Mouse (Mus musculus): ENCODE results near the gene Nmu. TPM values are rescaled to one million over a fixed set of nuclear protein-coding genes. Genes with fewer than 3 reads are reported as not detected.

The Nmu gene
- polyA plus RNA-seq, 1 experiment from 2014 or later: 0.49 TPM

GRCm38 (mm10) chr5:76283890-76284289 lies 79.7 kb downstream of the Nmu start:
- Histone ChIP-seq H3K9me3 (ENCODE audit: control insufficient read depth, low read length) (no peaks in the 10 kb centered on the region), H3K36me3 (ENCODE audit: control insufficient read depth, insufficient read depth, low read length) (no peaks in the 10 kb centered on the region), H3K4me1 (ENCODE audit: control insufficient read depth, insufficient read depth, low read length) (peaks cover 4% of the 10 kb centered on the region; the same call in 1 of the 2 replicates), H3K27ac (replicated peaks; ENCODE audit: low read depth, low read length) (no peak overlapping the region), H3K4me2 (ENCODE audit: low read depth, severe bottlenecking) (no peak overlapping the region), H3K4me3 (ENCODE audit: low read depth, low read length) (no peak overlapping the region), H3K27me3 (ENCODE audit: control insufficient read depth, insufficient read depth, low read length) (no peaks in the 10 kb centered on the region), H3K9ac (ENCODE audit: low read length) (no peak overlapping the region)
- 88% methylated on average over 1 of the region's 1 CpGs for WGBS
- DNase-seq (ENCODE audit: low spot score) (no peak), ATAC-seq (ENCODE audit: insufficient number of reproducible peaks, low FRiP score, low TSS enrichment, low read depth) (no peak)

Other genes starting within 250 kb of the Nmu start
- 21.5 and 21.8 TPM in 2 replicates for gene Srd5a3, start 223.5 kb downstream of the Nmu start, polyA plus RNA-seq (2014; fragmentation: Nextera tagmentation; extraction: Ambion mirVana)
- 98.6 and 103 TPM in 2 replicates for gene Tmem165, start 179.9 kb downstream of the Nmu start, polyA plus RNA-seq (2014; fragmentation: Nextera tagmentation; extraction: Ambion mirVana)
- gene Clock, start 59.0 kb downstream of the Nmu start, polyA plus RNA-seq (2014; fragmentation: Nextera tagmentation; extraction: Ambion mirVana): 13.0 and 13.2 TPM in 2 replicates
- not detected in 2 replicates for gene Pdcl2, start 32.6 kb downstream of the Nmu start, polyA plus RNA-seq (2014; fragmentation: Nextera tagmentation; extraction: Ambion mirVana)
- not detected in 2 replicates for gene Gm7271, start 120.3 kb upstream of the Nmu start, polyA plus RNA-seq (2014; fragmentation: Nextera tagmentation; extraction: Ambion mirVana)
- gene Exoc1, start 165.5 kb upstream of the Nmu start, polyA plus RNA-seq (2014; fragmentation: Nextera tagmentation; extraction: Ambion mirVana): 44.9 and 45.3 TPM in 2 replicates
- gene Cep135, start 224.9 kb upstream of the Nmu start, polyA plus RNA-seq (2014; fragmentation: Nextera tagmentation; extraction: Ambion mirVana): 12.7 and 13.0 TPM in 2 replicates

Data from limb, embryonic 11.5 days (tissue).